Mouse (Mus musculus) megakaryocyte, embryonic 14.5 days (primary cell): Measurements from ENCODE around the gene Zglp1.

ENCODE experiments used
- FLI1 ChIP-seq: IDR thresholded peaks from 2 replicates; pipeline ENCODE4 v1.6.1; 2012; ENCODE audit warnings: low read length, inconsistent platforms, mixed read lengths
- GATA1 ChIP-seq: IDR thresholded peaks from 3 replicates; pipeline ENCODE4 v1.6.1; 2012; ENCODE audit warnings: mixed read lengths, low read length, inconsistent platforms, borderline replicate concordance

DNA sequence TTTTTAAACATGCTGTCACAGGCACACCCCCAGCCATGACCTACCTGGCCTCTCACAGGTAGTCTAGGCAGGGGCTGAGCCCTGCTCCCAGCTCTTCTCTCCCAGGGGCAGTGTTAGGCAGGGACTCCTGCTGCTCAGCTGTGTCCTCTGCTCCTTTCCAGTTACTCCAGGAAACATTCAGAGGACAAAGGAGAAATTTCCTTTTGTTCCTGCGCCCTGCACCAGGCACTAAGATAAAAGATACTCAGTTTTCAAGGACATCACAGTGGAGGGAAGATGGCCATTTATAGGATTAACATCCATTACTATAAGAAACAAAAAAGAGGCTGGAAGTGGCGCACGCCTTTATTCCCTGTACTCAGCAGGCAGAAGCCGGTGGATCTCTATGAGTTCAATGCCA lies 29.1 kb upstream of the Zglp1 start:
- TF ChIP-seq FLI1 (no peak), GATA1 (no peak)
